Mouse (Mus musculus): ENCODE results near the gene Dennd5b.
"Not testable (repeated sequence)": the region's sequence is repeated elsewhere in the genome, so short reads cannot be mapped to it uniquely, and the experiment has no call there.

Dennd5b gene

GRCm38 (mm10) chr6:149010766-149011301 is 90.6 kb downstream of the Dennd5b start:
- DNase-seq (ENCODE audit: low spot score): peak; percentile 13

GRCm38 (mm10) chr6:149005009-149005408 is 96.5 kb downstream of the Dennd5b start:
- no peak for DNase-seq (ENCODE audit: low spot score)

GRCm38 (mm10) chr6:148994327-148994999 is 107.0 kb downstream of the Dennd5b start:
- DNase-seq (ENCODE audit: low spot score): no peak

- DNase-seq (ENCODE audit: low spot score): peak; percentile 8
Measured at GRCm38 (mm10) chr6:148993117-148994077, 108.1 kb downstream of the Dennd5b start.

GRCm38 (mm10) chr6:148992373-148993116 is 108.9 kb downstream of the Dennd5b start:
- DNase-seq (ENCODE audit: low spot score): no peak

GRCm38 (mm10) chr6:148991660-148992372 is 109.7 kb downstream of the Dennd5b start:
- DNase-seq (ENCODE audit: low spot score): no peak

- DNase-seq (ENCODE audit: low spot score): not testable (repeated sequence)
Measured at GRCm38 (mm10) chr6:148989792-148990491, 111.5 kb downstream of the Dennd5b start.

- no peak for DNase-seq (ENCODE audit: low spot score)
Measured at GRCm38 (mm10) chr6:148986003-148986402, 115.5 kb downstream of the Dennd5b start.

GRCm38 (mm10) chr6:148980495-148980894 is 121.0 kb downstream of the Dennd5b start:
- no peak for DNase-seq (ENCODE audit: low spot score)

- DNase-seq (ENCODE audit: low spot score): no peak
Measured at GRCm38 (mm10) chr6:148975096-148975495, 126.4 kb downstream of the Dennd5b start.

- DNase-seq (ENCODE audit: low spot score): no peak
Measured at GRCm38 (mm10) chr6:148972891-148973290, 128.6 kb downstream of the Dennd5b start.

- no peak for DNase-seq (ENCODE audit: low spot score)
Measured at GRCm38 (mm10) chr6:148972059-148972848, 129.2 kb downstream of the Dennd5b start.

GRCm38 (mm10) chr6:148971385-148971940 is 130.0 kb downstream of the Dennd5b start:
- DNase-seq (ENCODE audit: low spot score): no peak

GRCm38 (mm10) chr6:148961285-148961684 is 140.2 kb downstream of the Dennd5b start:
- DNase-seq (ENCODE audit: low spot score): no peak

GRCm38 (mm10) chr6:148959540-148960238 is 141.8 kb downstream of the Dennd5b start:
- no peak for DNase-seq (ENCODE audit: low spot score)

GRCm38 (mm10) chr6:148958712-148959111 is 142.8 kb downstream of the Dennd5b start:
- DNase-seq (ENCODE audit: low spot score): no peak

GRCm38 (mm10) chr6:148957046-148957445 is 144.4 kb downstream of the Dennd5b start:
- no peak for DNase-seq (ENCODE audit: low spot score)

GRCm38 (mm10) chr6:148955641-148956420 is 145.6 kb downstream of the Dennd5b start:
- no peak for DNase-seq (ENCODE audit: low spot score)
